In the genomic region with DNA sequence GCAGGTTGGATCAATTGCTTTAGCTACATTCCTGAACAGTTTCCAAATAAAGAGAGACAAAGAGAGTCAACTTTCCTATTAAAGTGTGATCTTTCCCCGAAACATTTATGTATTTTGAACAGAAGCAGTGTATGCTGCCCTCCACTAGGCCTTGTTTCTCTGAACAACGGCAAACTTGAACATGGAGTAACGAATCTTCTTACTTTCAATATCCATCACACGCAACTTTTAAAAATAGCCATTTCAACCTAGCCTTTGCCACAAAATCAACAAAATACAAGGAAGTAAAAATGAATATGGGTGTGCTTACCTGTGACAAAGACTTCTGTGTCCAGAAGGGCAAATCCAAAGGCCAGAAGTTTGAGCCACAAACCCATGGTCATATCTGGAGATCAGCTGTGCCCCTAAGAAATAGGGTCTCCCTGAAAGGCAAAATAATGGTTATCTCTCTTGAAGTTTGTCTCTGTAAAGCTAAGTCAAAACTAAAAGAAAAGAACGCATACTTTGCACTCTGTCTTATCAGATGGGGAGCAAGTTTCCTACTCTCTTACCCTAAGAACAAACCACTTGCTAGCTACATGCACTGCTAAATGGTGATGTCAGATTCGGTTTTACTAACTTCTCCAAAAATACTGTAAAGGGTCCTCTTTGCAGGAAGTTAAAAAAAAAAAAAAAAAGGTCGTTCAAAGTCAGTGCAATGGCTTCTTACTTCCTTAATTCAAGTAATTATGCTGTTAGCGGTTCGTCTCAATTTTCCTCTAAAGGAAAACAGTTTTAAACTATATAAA, we compare ENCODE assay signal across 13 mouse cellular contexts. TPM values are rescaled to one million over a fixed set of nuclear protein-coding genes. Genes with fewer than 3 reads are reported as not detected.
DNase-seq lines count a peak whose midpoint lies in the region; ATAC-seq and TF ChIP-seq lines count a peak whose summit lies in the region.
"Had no signal": no experiment of that assay in that cellular context is flagged by ENCODE, and none has a peak within 500 bp of the region (broad histone marks: within the 10 kb centered on the region; RNA-seq: fewer than 3 reads in every experiment).

No protein-coding gene starts in this region.

- ATAC-seq in common myeloid progenitor, adult 5-6 weeks (replicated peaks; ENCODE audit: low read depth, poor library complexity, severe bottlenecking), result peak; percentile 84
- peak; percentile 50; the same call in 1 of the 2 replicates for ATAC-seq in megakaryocyte-erythroid progenitor cell, adult 5-6 weeks (replicated peaks; ENCODE audit: low FRiP score, low TSS enrichment, poor library complexity, severe bottlenecking)
- ATAC-seq in midbrain, postnatal 0 days (ENCODE audit: low FRiP score), result no peak

- H3K4me3 ChIP-seq in midbrain, postnatal 0 days (ENCODE audit: low read depth, low read length), result no peak overlapping the region
- H3K4me3 ChIP-seq: embryonic facial prominence, embryonic 13.5 days; neural tube, embryonic 15.5 days had no signal

- H3K9ac ChIP-seq in midbrain, postnatal 0 days (replicated peaks; ENCODE audit: low read length, poor library complexity, severe bottlenecking), result no peak overlapping the region
- H3K9ac ChIP-seq: embryonic facial prominence, embryonic 13.5 days; neural tube, embryonic 15.5 days had no signal

- no peak overlapping the region for H3K27ac ChIP-seq in midbrain, postnatal 0 days (ENCODE audit: low read depth, low read length)
- H3K27ac ChIP-seq: embryonic facial prominence, embryonic 13.5 days; kidney, postnatal 0 days; neural tube, embryonic 15.5 days had no signal

- no peak for TF ChIP-seq CTCF in midbrain, postnatal 0 days (IDR thresholded peaks at IDR 0.05)

- peak; percentile 7 for DNase-seq in kidney, adult 9 months
- no peak for DNase-seq in kidney, adult 18-20 months
- DNase-seq in CD4-positive helper T cell, adult 2 months (ENCODE audit: low read depth, low spot score), result peak; percentile 86
- no peak for DNase-seq in midbrain, postnatal 0 days (ENCODE audit: low spot score)
- DNase-seq in adrenal gland, postnatal 25 days, result no peak
- DNase-seq in embryo, embryonic 10.5 days (ENCODE audit: low spot score), result no peak
- DNase-seq: cerebellum, adult 9-10 months had no signal

- 87% methylated on average over 9 of the region's 9 CpGs for WGBS in midbrain, postnatal 0 days

- no peak overlapping the region for H3K4me2 ChIP-seq in midbrain, postnatal 0 days (ENCODE audit: low read depth, low read length, poor library complexity, severe bottlenecking)
- H3K4me2 ChIP-seq: embryonic facial prominence, embryonic 13.5 days; midbrain, embryonic 11.5 days; neural tube, embryonic 15.5 days had no signal

- no peaks in the 10 kb centered on the region for H3K36me3 ChIP-seq in midbrain, postnatal 0 days (ENCODE audit: insufficient read depth, low read length)
- H3K36me3 ChIP-seq: embryonic facial prominence, embryonic 13.5 days; neural tube, embryonic 15.5 days had no signal

- no peaks in the 10 kb centered on the region for H3K9me3 ChIP-seq in midbrain, postnatal 0 days (ENCODE audit: low read length)
- H3K9me3 ChIP-seq: embryonic facial prominence, embryonic 13.5 days; neural tube, embryonic 15.5 days had no signal

- no peaks in the 10 kb centered on the region for H3K4me1 ChIP-seq in midbrain, postnatal 0 days (ENCODE audit: insufficient read depth, low read length)
- H3K4me1 ChIP-seq: embryonic facial prominence, embryonic 13.5 days; neural tube, embryonic 15.5 days had no signal

- H3K27me3 ChIP-seq in midbrain, postnatal 0 days (ENCODE audit: insufficient read depth, low read length), result no peaks in the 10 kb centered on the region
- H3K27me3 ChIP-seq: embryonic facial prominence, embryonic 13.5 days; neural tube, embryonic 15.5 days had no signal

RNA-seq across cellular contexts. Expression of gene Ptprc, which starts 0.6 kb away (rescaled TPM):
- 219 and 223 TPM in 2 replicates for total RNA-seq in common myeloid progenitor, adult 5-6 weeks (2017)
- total RNA-seq in megakaryocyte-erythroid progenitor cell, adult 5-6 weeks (2014; fragmentation: Nextera tagmentation), result 66.2 and 119 TPM in 2 replicates
- 101 and 111 TPM in 2 replicates for total RNA-seq in megakaryocyte-erythroid progenitor cell, adult 5-6 weeks (2017)
- 1.9 and 4.1 TPM in 2 replicates for total RNA-seq in midbrain, postnatal 0 days (2014; rRNA removed)
- polyA plus RNA-seq in midbrain, postnatal 0 days (2015; fragmentation: Nextera tagmentation; extraction: Ambion mirVana), result 0.77 and 0.90 TPM in 2 replicates
- 5.3 and 5.7 TPM in 2 replicates for total RNA-seq in adrenal gland, postnatal 25 days (2021)

Comparison
In these comparisons a context has a peak if more than half of its experiments do, and no peak if none do; other contexts are left out.
1. DNase-seq: peak in kidney, adult 9 months (single experiment) and CD4-positive helper T cell, adult 2 months (single experiment); none in kidney, adult 18-20 months (single experiment), midbrain, postnatal 0 days (single experiment), adrenal gland, postnatal 25 days (single experiment) and embryo, embryonic 10.5 days (single experiment).
2. RNA of gene Ptprc, which starts 0.6 kb away (total RNA-seq): 219 to 223 TPM in common myeloid progenitor, adult 5-6 weeks and 66.2 to 119 TPM in megakaryocyte-erythroid progenitor cell, adult 5-6 weeks; 5.3 to 5.7 TPM in adrenal gland, postnatal 25 days and 1.9 to 4.1 TPM in midbrain, postnatal 0 days; every median in the first group is over 10 times any median in the second.